Mouse (Mus musculus) kidney, adult 18-20 months (tissue): ENCODE measurements around the gene Aldh9a1.
A peak's percentile ranks its signal among the peaks of the same experiment; 100 is the strongest.

Experiments
- DNase-seq: peaks from one replicate; pipeline ENCODE4 v3.0.0; 2021

Aldh9a1 gene

GRCm38 (mm10) chr1:167350597-167351415, 1.0 kb downstream of the Aldh9a1 start:
- DNase-seq: no peak

DNA sequence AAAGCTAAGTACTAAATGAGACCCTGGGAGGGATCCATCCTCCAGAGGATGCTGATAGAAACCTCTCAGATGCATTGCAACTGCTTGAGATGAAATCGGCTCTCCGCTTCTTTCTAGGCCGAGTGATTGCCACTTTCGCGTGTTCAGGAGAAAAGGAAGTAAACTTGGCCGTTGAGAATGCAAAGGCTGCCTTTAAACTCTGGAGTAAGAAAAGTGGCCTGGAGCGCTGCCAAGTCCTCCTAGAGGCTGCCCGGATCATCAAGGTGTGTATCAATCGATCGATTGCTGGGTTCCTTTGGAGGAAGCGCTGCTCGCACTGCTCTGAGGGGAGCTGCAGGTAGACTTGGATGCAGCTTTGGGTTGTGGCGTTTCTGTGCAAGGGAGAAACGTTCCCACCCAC, 2.6 kb downstream of the Aldh9a1 start:
- DNase-seq: no peak

DNA sequence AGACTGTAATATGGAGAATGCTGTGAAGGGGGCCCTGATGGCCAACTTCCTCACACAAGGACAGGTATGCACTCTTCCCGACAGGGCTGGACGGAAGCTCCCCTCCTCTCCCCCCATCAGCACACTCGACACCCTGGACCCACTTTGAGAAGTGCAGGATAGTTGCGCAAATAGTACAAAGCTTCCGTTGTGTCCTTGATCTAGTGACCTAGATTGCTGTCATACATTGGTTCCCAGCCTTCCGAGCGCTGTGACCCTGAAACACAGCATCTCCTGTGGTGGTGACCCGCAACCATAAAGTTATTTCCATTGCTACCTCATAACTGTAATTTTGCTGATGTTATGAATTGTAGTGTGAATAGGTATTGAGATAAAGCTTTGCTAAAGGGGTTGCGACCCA, 7.6 kb downstream of the Aldh9a1 start:
- DNase-seq: no peak

DNA sequence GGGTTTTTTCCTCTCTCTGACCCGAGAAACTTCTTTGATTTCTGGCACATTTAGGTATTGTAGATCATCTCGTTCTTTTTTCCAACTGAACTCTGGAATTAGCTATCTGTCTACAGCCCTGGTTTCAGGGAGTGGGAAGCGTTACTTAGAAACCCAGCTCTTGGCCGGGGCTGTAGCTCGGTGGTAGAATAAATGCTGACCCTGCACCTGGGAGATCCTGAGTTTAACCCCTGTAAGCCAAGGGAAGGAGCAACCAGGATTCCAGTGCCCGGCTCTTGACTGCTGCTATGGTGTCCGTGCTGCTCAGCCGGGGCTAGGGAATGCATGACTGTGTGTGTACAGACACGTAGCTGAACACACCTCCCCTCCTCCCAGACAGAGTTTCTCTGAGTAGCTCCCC, 8.9 kb downstream of the Aldh9a1 start:
- DNase-seq: peak; percentile 52

- no peak for DNase-seq
Measured at GRCm38 (mm10) chr1:167360268-167360667, 10.5 kb downstream of the Aldh9a1 start.

DNA sequence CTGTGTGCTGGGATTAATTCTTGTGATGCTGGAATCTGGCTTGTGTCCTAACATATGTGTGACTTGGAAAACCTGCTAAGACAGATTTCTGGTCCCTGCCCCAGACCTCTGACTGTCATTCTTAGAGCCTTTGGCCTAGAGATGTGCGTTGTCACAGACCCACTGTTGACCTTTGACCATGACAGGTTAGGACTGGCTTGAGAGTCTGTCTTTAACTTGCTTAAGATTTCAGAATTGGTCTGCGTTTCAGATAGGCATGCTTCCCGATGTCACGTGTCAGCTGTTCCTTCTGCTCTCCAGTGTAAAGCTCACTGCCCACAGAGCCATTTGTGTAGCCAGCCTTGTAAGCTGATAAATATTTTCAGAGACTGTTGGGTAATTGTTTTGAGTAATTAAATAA, 13.0 kb downstream of the Aldh9a1 start:
- DNase-seq: peak; percentile 43

- DNase-seq: no peak
Measured at GRCm38 (mm10) chr1:167363322-167363721, 13.5 kb downstream of the Aldh9a1 start.

DNA sequence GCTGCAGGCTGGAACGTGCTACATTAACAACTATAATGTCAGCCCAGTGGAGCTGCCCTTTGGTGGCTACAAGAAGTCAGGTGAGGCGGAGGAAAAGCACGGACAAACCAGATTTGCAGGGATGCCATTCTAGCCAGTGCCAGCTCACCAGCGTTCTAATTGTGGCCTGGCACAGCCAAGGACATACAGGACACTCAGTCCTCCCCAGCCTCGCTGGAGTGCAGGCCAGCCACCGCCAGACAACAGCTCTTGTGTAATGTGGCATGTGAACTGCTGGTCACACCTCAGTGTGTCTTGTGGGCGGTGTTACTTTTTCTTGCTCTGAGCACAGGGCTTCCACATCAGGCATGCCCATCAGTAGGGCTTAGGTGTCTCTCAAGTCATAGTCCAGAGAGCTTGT, 16.0 kb downstream of the Aldh9a1 start:
- peak; percentile 71 for DNase-seq

DNA sequence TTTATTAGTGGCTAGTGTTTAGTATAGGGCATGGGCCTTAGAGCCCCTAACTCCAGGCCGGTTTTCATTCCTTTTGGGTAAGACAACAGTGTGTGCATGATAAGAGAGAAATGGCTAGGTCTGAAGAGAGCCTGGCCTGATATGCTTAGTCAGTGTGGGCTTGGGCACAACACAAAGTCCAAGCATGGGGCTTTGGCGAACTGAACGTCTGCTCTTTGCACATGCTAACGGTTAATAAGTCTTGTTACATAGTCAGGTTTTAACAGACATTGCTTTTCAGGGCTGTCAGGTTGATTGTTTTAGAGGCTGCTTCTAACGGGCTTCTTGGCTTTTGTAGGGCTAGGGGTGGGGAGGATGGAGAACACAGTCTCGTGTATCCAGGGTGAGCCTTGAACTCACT, 16.8 kb downstream of the Aldh9a1 start:
- DNase-seq: no peak

- no peak for DNase-seq
Measured at GRCm38 (mm10) chr1:167368018-167368417, 18.2 kb downstream of the Aldh9a1 start.

DNA sequence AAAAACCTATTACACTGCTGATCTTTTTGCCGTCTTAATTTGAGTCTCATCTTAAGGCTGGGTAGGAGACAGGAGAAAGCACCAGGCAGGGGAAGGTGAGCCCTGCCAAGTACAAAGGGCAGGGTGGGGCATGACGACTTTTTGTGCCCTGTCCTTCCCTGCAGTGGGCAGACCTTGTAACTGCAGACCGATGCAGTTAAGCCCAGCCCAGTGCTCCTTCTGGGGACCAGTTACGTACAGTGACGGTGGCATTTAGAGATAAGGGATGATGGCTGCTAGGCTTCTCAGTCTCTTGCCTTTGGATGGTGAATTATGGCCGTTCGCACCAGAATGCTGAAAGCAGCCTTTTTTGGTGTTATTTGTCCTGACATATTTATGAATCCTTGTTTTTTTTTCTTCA, 18.7 kb downstream of the Aldh9a1 start:
- no peak for DNase-seq

DNA sequence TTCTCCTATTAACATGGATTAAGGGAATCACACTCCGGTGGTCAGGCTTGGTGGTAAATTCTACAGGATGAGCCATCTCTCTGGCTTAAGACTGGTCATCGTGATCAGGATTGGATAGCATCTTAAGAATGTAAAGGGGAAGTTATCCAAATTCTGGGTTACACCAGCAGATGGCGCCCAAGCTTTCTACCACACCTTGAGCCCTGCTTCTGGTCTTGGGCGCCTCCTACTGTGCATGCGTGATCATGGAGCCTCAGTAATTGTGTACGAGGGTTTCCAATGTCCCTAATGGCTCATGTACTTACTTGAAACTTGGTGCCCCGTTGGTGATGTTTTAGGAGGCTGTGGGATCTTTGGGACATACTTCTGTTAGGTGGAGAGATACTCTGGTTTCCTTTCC, 20.1 kb downstream of the Aldh9a1 start:
- peak; percentile 92 for DNase-seq

- no peak for DNase-seq
Measured at GRCm38 (mm10) chr1:167372739-167373138, 22.9 kb downstream of the Aldh9a1 start.

- peak; percentile 86 for DNase-seq
Measured at GRCm38 (mm10) chr1:167374003-167374784, 24.4 kb downstream of the Aldh9a1 start.

- peak; percentile 60 for DNase-seq
Measured at GRCm38 (mm10) chr1:167374942-167375341, 25.2 kb downstream of the Aldh9a1 start.

- no peak for DNase-seq
Measured at GRCm38 (mm10) chr1:167378019-167378418, 28.2 kb downstream of the Aldh9a1 start.

- DNase-seq: no peak
Measured at GRCm38 (mm10) chr1:167379751-167380150, 30.0 kb downstream of the Aldh9a1 start.

- DNase-seq: no peak
Measured at GRCm38 (mm10) chr1:167380223-167380622, 30.4 kb downstream of the Aldh9a1 start.

DNA sequence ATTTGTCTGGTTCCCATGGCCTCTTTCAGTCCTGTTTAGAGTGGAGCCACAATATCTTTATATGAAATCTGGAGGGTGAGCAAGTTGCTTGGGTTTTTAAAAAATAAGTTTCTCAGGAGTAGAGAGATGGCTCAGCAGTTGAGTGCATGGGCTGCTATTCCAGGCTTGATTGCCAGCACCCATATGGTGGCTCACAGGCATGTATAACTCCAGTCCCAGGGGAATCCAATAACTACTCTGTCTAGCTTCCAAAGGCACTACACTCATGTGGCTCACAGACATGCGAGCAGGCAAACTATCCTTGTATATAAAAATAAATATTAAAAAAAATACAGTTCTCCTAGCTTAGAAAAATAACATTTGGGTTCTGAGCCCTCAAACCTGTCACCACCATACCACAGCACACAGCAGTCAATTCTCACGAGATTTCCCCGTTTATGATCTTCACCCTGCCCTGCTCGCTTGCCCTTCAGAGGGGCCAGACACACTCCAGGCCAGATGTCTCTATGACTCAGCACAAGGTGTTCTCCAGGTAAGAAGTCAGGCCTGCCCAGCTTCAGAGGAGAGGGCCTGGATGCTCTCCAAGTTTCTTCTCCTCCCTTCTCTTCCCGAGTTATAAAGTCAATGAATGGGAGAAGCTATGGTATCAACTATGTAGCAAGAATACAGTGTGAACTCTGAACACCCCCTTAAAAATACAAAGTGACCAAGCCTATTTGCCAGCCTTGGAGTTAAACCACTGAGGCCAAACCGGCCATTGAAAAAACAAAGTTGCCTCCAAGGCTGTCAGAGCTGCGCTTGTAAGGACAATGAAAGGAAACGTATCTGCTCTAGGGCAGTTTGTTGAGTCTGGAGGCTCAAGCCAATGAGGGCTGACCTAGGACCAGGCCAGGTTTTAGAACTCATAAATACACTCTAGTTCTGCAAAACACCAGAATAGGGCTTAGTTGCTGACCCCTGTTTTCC, 31.5 kb downstream of the Aldh9a1 start:
- DNase-seq: peak; percentile 13

DNA sequence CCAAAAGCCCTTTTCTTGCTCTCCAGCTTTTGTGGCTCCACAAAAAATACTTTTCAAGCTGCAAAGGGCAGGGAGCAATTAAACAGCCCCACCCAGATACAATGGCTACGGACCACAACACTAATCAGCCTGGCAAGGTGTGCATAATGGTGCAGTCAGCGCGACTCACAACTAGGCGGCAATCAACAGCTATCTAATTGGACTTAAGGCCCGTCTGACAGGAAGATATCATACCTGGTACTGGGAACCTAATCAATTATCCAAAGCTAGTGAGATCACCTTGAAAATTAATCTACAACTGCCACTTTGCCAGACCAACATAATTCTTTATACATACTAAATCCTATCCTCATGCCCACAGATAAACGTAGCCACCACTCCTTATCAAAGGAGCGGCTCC, 32.5 kb downstream of the Aldh9a1 start:
- DNase-seq: no peak

- DNase-seq: no peak
Measured at GRCm38 (mm10) chr1:167382763-167383162, 33.0 kb downstream of the Aldh9a1 start.

DNA sequence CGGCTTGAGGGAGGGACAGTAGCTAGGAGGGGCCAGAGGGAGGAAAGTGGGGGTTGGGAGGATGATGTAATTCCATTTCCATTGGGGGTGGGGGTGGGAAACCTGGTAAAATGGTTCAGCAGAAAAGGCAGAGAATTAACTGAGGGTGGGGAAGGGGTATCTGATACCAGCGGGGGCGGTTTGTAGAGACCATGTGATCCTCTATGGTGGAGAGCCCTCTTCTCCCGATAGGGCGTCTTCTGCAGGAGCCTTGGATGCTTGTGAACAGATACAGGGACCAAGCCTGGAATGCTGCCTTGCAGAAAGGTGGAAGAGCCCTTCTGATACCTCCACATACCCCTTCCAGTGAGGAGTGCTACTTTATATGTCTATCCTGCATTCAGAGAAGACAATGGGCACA, 33.4 kb downstream of the Aldh9a1 start:
- no peak for DNase-seq

DNA sequence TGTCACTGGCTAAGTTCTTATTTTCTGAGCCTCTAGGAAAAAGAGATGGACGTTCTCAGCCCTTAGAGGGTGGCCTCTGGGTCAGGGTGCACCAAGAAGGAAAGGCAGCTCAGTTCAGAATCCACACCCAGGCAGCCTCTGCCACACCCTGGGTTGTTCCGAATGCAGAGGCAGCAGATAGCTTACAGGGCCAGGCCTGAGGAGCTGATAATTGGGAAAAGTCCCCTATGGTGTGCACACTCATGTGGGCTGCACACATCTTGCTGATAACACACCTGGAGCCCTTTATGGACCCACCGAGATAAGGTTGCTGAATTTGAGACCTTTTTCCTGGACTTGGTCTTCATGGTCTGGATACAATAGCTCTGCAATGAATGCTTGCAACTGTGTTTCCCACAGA, 34.4 kb downstream of the Aldh9a1 start:
- no peak for DNase-seq
